Mouse (Mus musculus) CH12.LX (cell line): ENCODE results near the gene A730015C16Rik. TPM values are rescaled to one million over a fixed set of nuclear protein-coding genes. Genes with fewer than 3 reads are reported as not detected.

Experiments used
- DNase-seq: peaks from one replicate; pipeline ENCODE4 v3.0.0-alpha.2; 2013; ENCODE audit errors: extremely low read depth
- H3K27ac ChIP-seq: 2 replicates; pipeline ENCODE4 v1.5.1; 2012; ENCODE audit warnings: low read depth, mild to moderate bottlenecking, control low read depth, moderate library complexity; ENCODE audit not compliant: insufficient read depth
- H3K27me3 ChIP-seq: replicated peaks from 2 replicates; pipeline ENCODE3; 2012; ENCODE audit warnings: inconsistent platforms
- H3K36me3 ChIP-seq, 2 experiments: replicated peaks in 1 of 2; 2 replicates each; pipeline versions ENCODE3 to v1.6.1; 2012; ENCODE audit warnings: inconsistent platforms in 1 of 2, low read length in 1 of 2, mild to moderate bottlenecking in 1 of 2, mixed read lengths in 1 of 2, moderate library complexity in 1 of 2; ENCODE audit not compliant: control insufficient read depth in 1 of 2, insufficient read depth in 1 of 2
- H3K4me1 ChIP-seq, 2 experiments: 2 replicates each; pipeline ENCODE4 v1.6.1; 2012; ENCODE audit warnings: inconsistent platforms in 1 of 2, moderate library complexity in 1 of 2; ENCODE audit not compliant: insufficient read depth in 2 of 2, control insufficient read depth in 1 of 2
- H3K4me2 ChIP-seq: 2 replicates; pipeline ENCODE4 v1.6.1; 2012; ENCODE audit warnings: low read depth, mild to moderate bottlenecking, control low read depth; ENCODE audit not compliant: poor library complexity, insufficient read depth, severe bottlenecking
- H3K4me3 ChIP-seq, 3 experiments: fragments of 150-350 bp in 1 of 3; sonication (generic) in 1 of 3; replicated peaks in 1 of 3; 2 replicates each; pipeline versions ENCODE3 to v1.5.1; 2011 to 2012; ENCODE audit warnings: low read depth in 2 of 3, low read length in 2 of 3, mild to moderate bottlenecking in 2 of 3, moderate library complexity in 2 of 3, control low read depth in 1 of 3, improper control_type of control experiment in 1 of 3, inconsistent platforms in 1 of 3, mixed read lengths in 1 of 3; ENCODE audit not compliant: poor library complexity in 1 of 3
- H3K79me2 ChIP-seq: replicated peaks from 2 replicates; pipeline ENCODE4 v1.6.1; 2012; ENCODE audit warnings: mild to moderate bottlenecking, moderate library complexity; ENCODE audit not compliant: control insufficient read depth, poor library complexity, insufficient read depth, severe bottlenecking; ENCODE audit errors: extremely low read depth
- H3K9ac ChIP-seq: 2 replicates; pipeline ENCODE4 v1.6.1; 2012; ENCODE audit warnings: low read depth, mild to moderate bottlenecking, control low read depth, moderate library complexity; ENCODE audit not compliant: insufficient read depth
- H3K9me3 ChIP-seq: replicated peaks from 2 replicates; pipeline ENCODE3; 2012; ENCODE audit warnings: low read length, inconsistent platforms, mixed read lengths
- CHD1 ChIP-seq: IDR thresholded peaks from 2 replicates; pipeline ENCODE4 v1.6.1; 2012; ENCODE audit warnings: low read depth, low read length, improper control_type of control experiment, inconsistent platforms
- CHD2 ChIP-seq: IDR thresholded peaks from 2 replicates; pipeline ENCODE4 v1.6.1; 2011; ENCODE audit warnings: low read length, improper control_type of control experiment
- CTCF ChIP-seq, 2 experiments: IDR thresholded peaks in 1 of 2; conservative IDR thresholded peaks in 1 of 2; 2 replicates each; pipeline ENCODE4 v1.5.1; 2011 to 2012; ENCODE audit warnings: low read depth in 2 of 2, low read length in 2 of 2, improper control_type of control experiment in 1 of 2, inconsistent platforms in 1 of 2, mild to moderate bottlenecking in 1 of 2, moderate library complexity in 1 of 2
- ELF1 ChIP-seq: IDR thresholded peaks from 2 replicates; pipeline ENCODE4 v1.6.1; 2014; ENCODE audit warnings: low read depth, mild to moderate bottlenecking, inconsistent platforms, low read length, improper control_type of control experiment
- EP300 ChIP-seq: IDR thresholded peaks from 2 replicates; pipeline ENCODE4 v1.6.1; 2011; ENCODE audit warnings: low read length, improper control_type of control experiment
- GABPA ChIP-seq: IDR thresholded peaks from 2 replicates; pipeline ENCODE4 v1.6.1; 2012; ENCODE audit warnings: low read depth, low read length, improper control_type of control experiment, inconsistent platforms; ENCODE audit not compliant: insufficient replicate concordance
- HCFC1 ChIP-seq: IDR thresholded peaks from 2 replicates; pipeline ENCODE4 v1.6.1; 2012; ENCODE audit warnings: low read depth, mild to moderate bottlenecking, inconsistent platforms, low read length, improper control_type of control experiment
- JUN ChIP-seq: IDR thresholded peaks from 2 replicates; pipeline ENCODE4 v1.6.1; 2011; ENCODE audit warnings: low read depth, mild to moderate bottlenecking, low read length, improper control_type of control experiment, moderate library complexity; ENCODE audit not compliant: insufficient read depth
- JUND ChIP-seq: conservative IDR thresholded peaks from 2 replicates; pipeline ENCODE4 v1.6.1; 2011; ENCODE audit warnings: low read depth, low read length, improper control_type of control experiment
- MAFK ChIP-seq: IDR thresholded peaks from 2 replicates; pipeline ENCODE4 v1.6.1; 2011; ENCODE audit warnings: low read length, improper control_type of control experiment; ENCODE audit not compliant: insufficient replicate concordance
- MAX ChIP-seq: IDR thresholded peaks from 2 replicates; pipeline ENCODE4 v1.6.1; 2011; ENCODE audit warnings: low read length, improper control_type of control experiment
- MAZ ChIP-seq: IDR thresholded peaks from 2 replicates; pipeline ENCODE4 v1.6.1; 2012; ENCODE audit warnings: low read depth, mild to moderate bottlenecking, inconsistent platforms, low read length, improper control_type of control experiment, moderate library complexity
- MEF2A ChIP-seq: IDR thresholded peaks from 2 replicates; pipeline ENCODE4 v1.6.1; 2014; ENCODE audit warnings: low read depth, mild to moderate bottlenecking, inconsistent platforms, low read length, improper control_type of control experiment, borderline replicate concordance
- MYC ChIP-seq: IDR thresholded peaks from 2 replicates; pipeline ENCODE4 v1.6.1; 2011; ENCODE audit warnings: low read depth, mild to moderate bottlenecking, improper control_type of control experiment, low read length
- NELFE ChIP-seq: IDR thresholded peaks from 2 replicates; pipeline ENCODE4 v1.6.1; 2011; ENCODE audit warnings: low read depth, low read length, improper control_type of control experiment
- NRF1 ChIP-seq: IDR thresholded peaks from 2 replicates; pipeline ENCODE4 v1.6.1; 2014; ENCODE audit warnings: low read depth, mild to moderate bottlenecking, inconsistent platforms, low read length, improper control_type of control experiment, moderate library complexity
- POLR2A ChIP-seq: IDR thresholded peaks from 2 replicates; pipeline ENCODE4 v1.6.1; 2011; ENCODE audit warnings: low read depth, mild to moderate bottlenecking, improper control_type of control experiment, low read length
- POLR2AphosphoS2 ChIP-seq: IDR thresholded peaks from 2 replicates; pipeline ENCODE4 v1.6.1; 2011; ENCODE audit warnings: low read depth, low read length, improper control_type of control experiment
- RAD21 ChIP-seq: IDR thresholded peaks from 2 replicates; pipeline ENCODE4 v1.6.1; 2011; ENCODE audit warnings: low read depth, mild to moderate bottlenecking, low read length, improper control_type of control experiment, moderate library complexity
- SIN3A ChIP-seq: IDR thresholded peaks from 2 replicates; pipeline ENCODE4 v1.6.1; 2012; ENCODE audit warnings: low read length, improper control_type of control experiment, inconsistent platforms
- SMC3 ChIP-seq: IDR thresholded peaks from 2 replicates; pipeline ENCODE4 v1.6.1; 2011; ENCODE audit warnings: low read depth, low read length, improper control_type of control experiment
- TBP ChIP-seq: conservative IDR thresholded peaks from 2 replicates; pipeline ENCODE4 v1.6.1; 2011; ENCODE audit warnings: low read depth, low read length, improper control_type of control experiment
- TCF12 ChIP-seq: IDR thresholded peaks from 2 replicates; pipeline ENCODE4 v1.6.1; 2014; ENCODE audit warnings: low read depth, mild to moderate bottlenecking, inconsistent platforms, low read length, improper control_type of control experiment
- UBTF ChIP-seq: IDR thresholded peaks from 2 replicates; pipeline ENCODE4 v1.6.1; 2012; ENCODE audit warnings: low read depth, mild to moderate bottlenecking, inconsistent platforms, low read length, improper control_type of control experiment, moderate library complexity
- USF1 ChIP-seq: IDR thresholded peaks from 2 replicates; pipeline ENCODE4 v1.6.1; 2014; ENCODE audit warnings: low read depth, mild to moderate bottlenecking, inconsistent platforms, low read length, improper control_type of control experiment
- USF2 ChIP-seq: conservative IDR thresholded peaks from 2 replicates; pipeline ENCODE4 v1.6.1; 2011; ENCODE audit warnings: low read depth, low read length, improper control_type of control experiment
- ZC3H11A ChIP-seq: IDR thresholded peaks from 2 replicates; pipeline ENCODE4 v1.6.1; 2012; ENCODE audit warnings: low read depth, mild to moderate bottlenecking, inconsistent platforms, low read length, improper control_type of control experiment
- ZKSCAN1 ChIP-seq: IDR thresholded peaks from 2 replicates; pipeline ENCODE4 v1.6.1; 2012; ENCODE audit warnings: low read depth, inconsistent platforms, low read length, improper control_type of control experiment, borderline replicate concordance
- ZMIZ1 ChIP-seq: IDR thresholded peaks from 2 replicates; pipeline ENCODE4 v1.6.1; 2012; ENCODE audit warnings: low read depth, mild to moderate bottlenecking, inconsistent platforms, low read length, improper control_type of control experiment
- ZNF384 ChIP-seq: IDR thresholded peaks from 2 replicates; pipeline ENCODE4 v1.6.1; 2012; ENCODE audit warnings: low read depth, low read length, improper control_type of control experiment, inconsistent platforms
- dilution Hi-C: fragments of 300-500 bp; cut with MboI; formaldehyde crosslinking; loops from 2 replicates; pipeline ENCODE4 v1.14.3; 2020; ENCODE audit warnings: low sequenced_read_pairs; ENCODE audit not compliant: extremely low pct_unique_long_range_greater_than_20kb, extremely low pct_ligation_motif_present
- in situ Hi-C: fragments of 300-500 bp; cut with MboI; formaldehyde crosslinking; loops from 3 replicates; pipeline ENCODE4 v1.14.3; 2019; ENCODE audit warnings: low sequenced_read_pairs, low pct_ligation_motif_present, low pct_unique_long_range_greater_than_20kb, mixed read lengths
- polyA plus RNA-seq: library from polyadenylated mRNA; unstranded; fragments of >175 nt; gene quantifications from 2 replicates; pipeline ENCODE4 v1.2.1, GENCODE M21; 2012; ENCODE audit warnings: low read depth; ENCODE audit not compliant: insufficient read length
- total RNA-seq, 2 experiments: library from RNA; depleted of rRNA; stranded (reverse); fragments of 300-350 nt in 1 of 2; fragments of >200 nt in 1 of 2; gene quantifications; 2 replicates each; pipeline ENCODE4 v1.2.3; 2012 to 2014

A730015C16Rik gene
- total and polyA plus RNA-seq, 3 experiments: 0.26 to 7.0 TPM; not detected in 1

DNA sequence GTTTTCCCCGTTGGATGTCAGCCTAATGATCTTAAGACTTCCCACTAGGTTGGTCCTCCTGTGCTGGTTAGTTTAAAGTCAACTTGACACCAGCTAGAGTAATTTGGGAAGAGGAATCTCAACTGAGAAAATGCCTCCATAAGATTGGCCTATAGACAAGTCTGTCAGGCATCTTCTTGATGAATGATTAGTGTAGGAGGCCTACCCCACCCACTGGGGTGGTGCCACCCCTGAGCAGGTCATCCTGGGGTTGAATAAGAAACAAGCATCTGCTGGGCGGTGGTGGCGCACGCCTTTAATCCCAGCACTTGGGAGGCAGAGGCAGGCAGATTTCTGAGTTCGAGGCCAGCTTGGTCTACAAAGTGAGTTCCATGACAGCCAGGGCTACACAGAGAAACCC lies 25.3 kb upstream of the A730015C16Rik start:
- in situ Hi-C loops (no loop called here), dilution Hi-C loops (no loop called here)
- H3K36me3 ChIP-seq: no peaks in the 10 kb centered on the region

DNA sequence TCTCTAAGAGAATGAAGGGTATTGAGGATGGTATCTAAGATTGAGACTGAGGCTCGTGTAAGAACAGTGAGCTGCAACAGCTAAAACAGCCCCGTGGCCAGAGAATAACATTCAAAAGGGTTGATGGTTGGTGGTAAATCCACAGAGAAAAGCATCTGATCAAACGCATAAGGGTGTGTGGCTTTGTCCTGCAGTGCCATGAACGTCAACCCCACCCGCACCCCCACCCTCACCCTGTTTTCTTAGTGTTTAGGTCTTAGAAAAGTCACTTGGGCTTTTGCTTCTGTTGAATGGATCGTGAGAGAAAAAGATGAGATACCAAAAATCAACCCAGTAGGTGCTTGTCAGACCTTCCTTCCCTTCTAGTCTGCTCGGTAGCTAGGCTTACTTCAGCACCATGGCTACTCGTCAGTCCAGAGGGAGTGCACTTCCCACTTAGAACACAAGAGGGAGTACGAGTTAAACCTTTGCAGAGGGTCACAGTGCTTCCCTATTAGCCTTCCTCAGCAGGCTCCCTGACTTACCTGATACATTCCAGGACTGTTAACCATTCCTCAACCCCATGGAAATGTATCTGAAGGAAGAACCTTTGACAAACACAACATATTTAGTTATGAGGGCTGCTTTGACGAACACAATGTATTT lies 21.4 kb upstream of the A730015C16Rik start:
- Histone ChIP-seq H3K36me3 (no peaks in the 10 kb centered on the region), H3K27me3 (no peaks in the 10 kb centered on the region), H3K9me3 (no peaks in the 10 kb centered on the region), H3K4me3 (no peak overlapping the region), H3K9ac (no peak overlapping the region), H3K4me1 (0 out of 4 replicates have a peak, but pooled peaks cover 0 to under 1% of the 10 kb centered on the region in 2 experiments)
- peak; percentile 86 for DNase-seq
- in situ Hi-C loops: loop anchor here (5.0 kb wide), 3 partner anchors 117 to 297 kb away; no protein-coding TSS in a partner anchor
- TF ChIP-seq UBTF: no peak
- TF ChIP-seq CTCF (conservative IDR thresholded peaks at IDR 0.05 in 1 of 2, IDR thresholded peaks at IDR 0.05 in 1 of 2; ENCODE audit: low read depth in 2 of 2, low read length in 2 of 2): peak; percentile 95 to 99
- TF ChIP-seq NRF1: no peak
- no peak for TF ChIP-seq TBP
- TF ChIP-seq MEF2A: no peak
- no peak for TF ChIP-seq SIN3A
- TF ChIP-seq RAD21: peak; percentile 99
- TF ChIP-seq GABPA: no peak
- no peak for TF ChIP-seq ZNF384
- peak; percentile 98 for TF ChIP-seq SMC3
- TF ChIP-seq HCFC1: no peak
- TF ChIP-seq MYC: no peak
- TF ChIP-seq POLR2AphosphoS2: no peak
- TF ChIP-seq ZC3H11A: peak; percentile 83
- no peak for TF ChIP-seq MAFK
- no peak for TF ChIP-seq JUND
- no peak for TF ChIP-seq EP300
- no peak for TF ChIP-seq NELFE
- TF ChIP-seq POLR2A: no peak
- no peak for TF ChIP-seq ZKSCAN1
- TF ChIP-seq MAZ: no peak
- TF ChIP-seq ELF1: no peak
- no peak for TF ChIP-seq TCF12
- TF ChIP-seq, all 38 proteins: peak for 4
- no peak overlapping the region for H3K4me2 ChIP-seq
- dilution Hi-C loops: no loop called here
- no peaks in the 10 kb centered on the region for H3K79me2 ChIP-seq
- H3K27ac ChIP-seq: no peak overlapping the region

More for the DNA sequence above, 25.3 kb upstream of the A730015C16Rik start:
- no peaks in the 10 kb centered on the region for H3K9me3 ChIP-seq
- peaks cover 2 to 5% of the 10 kb centered on the region in 2 experiments; a peak in 1 of 4 replicates for H3K4me1 ChIP-seq
- H3K4me2 ChIP-seq: no peak overlapping the region
- H3K79me2 ChIP-seq: no peaks in the 10 kb centered on the region
- no peak overlapping the region for H3K27ac ChIP-seq
- H3K27me3 ChIP-seq: no peaks in the 10 kb centered on the region
- H3K9ac ChIP-seq: no peak overlapping the region
- no peak for DNase-seq
- no peak overlapping the region for H3K4me3 ChIP-seq
- TF ChIP-seq CHD1 (no peak), USF2 (no peak), RAD21 (no peak), TBP (no peak), HCFC1 (no peak), CTCF (conservative IDR thresholded peaks at IDR 0.05 in 1 of 2, IDR thresholded peaks at IDR 0.05 in 1 of 2; ENCODE audit: low read depth in 2 of 2, low read length in 2 of 2) (no peak), USF1 (no peak), GABPA (no peak), CHD2 (no peak), SMC3 (no peak), ZC3H11A (no peak), JUN (no peak), MAX (no peak), SIN3A (no peak), NRF1 (no peak), ZMIZ1 (no peak)
